In the genomic region with DNA sequence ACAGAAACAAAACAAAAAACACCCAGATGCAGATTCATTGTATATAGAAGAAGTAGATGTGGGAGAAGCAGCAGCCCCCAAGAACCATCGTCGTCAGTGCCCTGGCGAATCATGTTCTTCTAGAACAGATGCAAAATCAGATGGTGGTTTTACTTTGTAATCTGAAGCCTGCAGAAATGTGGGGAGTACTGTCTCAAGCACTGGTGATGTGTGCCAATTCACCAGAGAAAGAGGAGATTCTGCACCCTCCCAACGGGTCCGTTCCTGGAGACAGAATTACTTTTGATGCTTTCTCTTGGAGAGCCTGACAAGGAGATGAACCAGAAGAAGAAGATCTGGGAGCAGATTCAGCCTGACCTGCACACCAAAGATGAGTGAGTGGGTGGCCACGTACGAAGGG, we compare ENCODE assay signal across 27 mouse cellular contexts.
DNase-seq lines count a peak whose midpoint lies in the region; ATAC-seq and TF ChIP-seq lines count a peak whose summit lies in the region.
"Had no signal": no experiment of that assay in that cellular context is flagged by ENCODE, and none has a peak within 500 bp of the region (broad histone marks: within the 10 kb centered on the region; RNA-seq: fewer than 3 reads in every experiment).

No protein-coding gene starts in this region.

- H3K9me3 ChIP-seq in hindbrain, embryonic 14.5 days (ENCODE audit: control insufficient read depth, low read length), result no peaks in the 10 kb centered on the region
- H3K9me3 ChIP-seq: hindbrain, embryonic 10.5 days; kidney, embryonic 15.5 days; midbrain, embryonic 13.5 days had no signal

- 0 out of 2 replicates have a peak overlapping the region, but pooled peaks have one; percentile 14 for H3K27ac ChIP-seq in layer of hippocampus, adult 2 months
- H3K27ac ChIP-seq in hindbrain, embryonic 14.5 days, result no peak overlapping the region
- H3K27ac ChIP-seq: hindbrain, embryonic 10.5 days; kidney, embryonic 15.5 days; liver, embryonic 14.5 days; macrophage; midbrain, embryonic 13.5 days; stomach, postnatal 0 days had no signal

- no peaks in the 10 kb centered on the region for H3K4me1 ChIP-seq in hindbrain, embryonic 14.5 days (replicated peaks; ENCODE audit: control insufficient read depth, insufficient read depth, low read length)
- H3K4me1 ChIP-seq: hindbrain, embryonic 10.5 days; kidney, embryonic 15.5 days; midbrain, embryonic 13.5 days had no signal

- WGBS in hindbrain, embryonic 14.5 days, result 94% methylated on average over 7 of the region's 7 CpGs

- no peak overlapping the region for H3K4me3 ChIP-seq in layer of hippocampus, adult 2 months
- H3K4me3 ChIP-seq in hindbrain, embryonic 14.5 days (replicated peaks; ENCODE audit: low read length), result no peak overlapping the region
- H3K4me3 ChIP-seq: erythroblast, embryonic 14.5 days; hindbrain, embryonic 10.5 days; kidney, embryonic 15.5 days; midbrain, embryonic 13.5 days had no signal

- no peak overlapping the region for H3K9ac ChIP-seq in hindbrain, embryonic 14.5 days
- H3K9ac ChIP-seq: kidney, embryonic 15.5 days; liver, embryonic 14.5 days; midbrain, embryonic 13.5 days had no signal

- no peak for ATAC-seq in hindbrain, embryonic 14.5 days (ENCODE audit: low FRiP score)
- ATAC-seq: hindbrain, embryonic 16.5 days; midbrain, embryonic 13.5 days had no signal

- no peak for TF ChIP-seq CTCF in layer of hippocampus, adult 2 months (conservative IDR thresholded peaks at IDR 0.05)

- no peaks in the 10 kb centered on the region for H3K36me3 ChIP-seq in hindbrain, embryonic 14.5 days (replicated peaks; ENCODE audit: control insufficient read depth, insufficient read depth)
- H3K36me3 ChIP-seq: hindbrain, embryonic 10.5 days; kidney, embryonic 15.5 days; midbrain, embryonic 13.5 days had no signal

- no peak overlapping the region for H3K4me2 ChIP-seq in hindbrain, embryonic 14.5 days (replicated peaks)
- H3K4me2 ChIP-seq: kidney, embryonic 15.5 days; midbrain, embryonic 13.5 days had no signal

- DNase-seq in right cerebral cortex, postnatal 10 days (ENCODE audit: low spot score in 2 of 2), result peak; percentile 17 to 18
- no peak for DNase-seq in right cerebral cortex, adult 18-20 months
- DNase-seq in layer of hippocampus, adult 2 months (ENCODE audit: low spot score in 2 of 2), result peak; percentile 20 to 53
- peak; percentile 3 to 6 for DNase-seq in layer of hippocampus, postnatal 25 days (ENCODE audit: extremely low spot score in 1 of 2, low spot score in 1 of 2)
- DNase-seq in hindbrain, embryonic 14.5 days (ENCODE audit: low spot score), result no peak
- no peak for DNase-seq in heart, adult 18-20 months
- DNase-seq: adrenal gland, postnatal 25 days; B cell, adult 2 months; cerebellum, adult 2 months; cerebellum, postnatal 14 days; heart, postnatal 14 days; kidney, adult 18-20 months; kidney, postnatal 25 days; liver; lung, adult 2 months; lung, postnatal 10 days; right cerebral cortex, postnatal 4 days; thymus, adult 2 months; thymus, postnatal 36 days had no signal

- no peaks in the 10 kb centered on the region for H3K27me3 ChIP-seq in hindbrain, embryonic 14.5 days (ENCODE audit: control insufficient read depth, insufficient read depth, low read length)
- H3K27me3 ChIP-seq: kidney, embryonic 15.5 days; midbrain, embryonic 13.5 days had no signal

Comparison
In these comparisons a context has a peak if more than half of its experiments do, and no peak if none do; other contexts are left out.
1. DNase-seq: peak in right cerebral cortex, postnatal 10 days (2 of 2), layer of hippocampus, adult 2 months (2 of 2) and layer of hippocampus, postnatal 25 days (2 of 2); none in right cerebral cortex, adult 18-20 months (single experiment), hindbrain, embryonic 14.5 days (single experiment) and heart, adult 18-20 months (0 of 2).